Mouse (Mus musculus) frontal cortex, postnatal 10 days (tissue): Measurements from ENCODE around the gene Olfr693.
"Not testable (repeated sequence)": the region's sequence is repeated elsewhere in the genome, so short reads cannot be mapped to it uniquely, and the experiment has no call there.

Source experiments
- DNase-seq, 2 experiments: peaks; one replicate each; pipeline ENCODE4 v3.0.0; 2022; ENCODE audit warnings: low spot score in 2 of 2, mixed read lengths in 1 of 2

Olfr693 gene

GRCm38 (mm10) chr7:106680484-106680883 lies at the start of gene Olfr693:
TSS of gene Olfr693 (minus strand) at chr7:106680584.
- DNase-seq: no peak

- not testable (repeated sequence) for DNase-seq
Measured at GRCm38 (mm10) chr7:106725654-106726053, 45.3 kb upstream of the Olfr693 start.

- no peak for DNase-seq
Measured at GRCm38 (mm10) chr7:106716296-106716695, 35.9 kb upstream of the Olfr693 start, which contains the start of gene Olfr695. TSS of gene Olfr695 (minus strand) at chr7:106716396.

GRCm38 (mm10) chr7:106711463-106711862 lies 31.1 kb upstream of the Olfr693 start:
- no peak for DNase-seq

GRCm38 (mm10) chr7:106707705-106708104 lies 27.3 kb upstream of the Olfr693 start:
- not testable (repeated sequence) for DNase-seq

GRCm38 (mm10) chr7:106696891-106697290 lies 16.5 kb upstream of the Olfr693 start:
- DNase-seq: no peak

GRCm38 (mm10) chr7:106692976-106693375 lies 12.6 kb upstream of the Olfr693 start:
- no peak for DNase-seq

GRCm38 (mm10) chr7:106691714-106692113 lies 11.3 kb upstream of the Olfr693 start, which contains the start of gene Olfr694:
TSS of gene Olfr694 (minus strand) at chr7:106691814.
- no peak for DNase-seq

- no peak for DNase-seq
Measured at GRCm38 (mm10) chr7:106685382-106685781, 5.0 kb upstream of the Olfr693 start.

- no peak for DNase-seq
Measured at GRCm38 (mm10) chr7:106652344-106652652, 28.1 kb downstream of the Olfr693 start.

GRCm38 (mm10) chr7:106651555-106652343 lies 28.6 kb downstream of the Olfr693 start:
- no peak for DNase-seq

GRCm38 (mm10) chr7:106649774-106650173 lies 30.6 kb downstream of the Olfr693 start:
- no peak for DNase-seq

- DNase-seq: no peak
Measured at GRCm38 (mm10) chr7:106645261-106645660, 35.1 kb downstream of the Olfr693 start.

GRCm38 (mm10) chr7:106644222-106644870 lies 36.0 kb downstream of the Olfr693 start:
- DNase-seq: no peak

- DNase-seq: no peak
Measured at GRCm38 (mm10) chr7:106640839-106641238, 39.5 kb downstream of the Olfr693 start.

- no peak for DNase-seq
Measured at GRCm38 (mm10) chr7:106635560-106635959, 44.8 kb downstream of the Olfr693 start.
